Mouse (Mus musculus) limb, embryonic 14.5 days (tissue): ENCODE results near the gene Gm20538. TPM values are rescaled to one million over a fixed set of nuclear protein-coding genes. Genes with fewer than 3 reads are reported as not detected.

Source experiments
- ATAC-seq: fragments of 200-750 bp; cut with Nextera tagmentation; 2 replicates; pipeline ENCODE4 v1.8.0; 2017; ENCODE audit warnings: low read depth, moderate number of reproducible peaks, moderate TSS enrichment; ENCODE audit not compliant: low FRiP score
- DNase-seq: peaks from one replicate; pipeline ENCODE4 v3.0.0-alpha.2; 2015; ENCODE audit warnings: low spot score
- H3K27ac ChIP-seq: fragments of 300-500 bp; sonication (generic); replicated peaks from 2 replicates; pipeline ENCODE4 v1.5.1; 2014; ENCODE audit warnings: low read depth, mild to moderate bottlenecking, low read length, moderate library complexity, mixed read lengths
- H3K27me3 ChIP-seq: fragments of 300-500 bp; sonication (generic); 2 replicates; pipeline ENCODE4 v1.6.1; 2014; ENCODE audit warnings: low read length, mixed read lengths; ENCODE audit not compliant: control insufficient read depth, insufficient read depth
- H3K36me3 ChIP-seq: fragments of 300-500 bp; sonication (generic); 2 replicates; pipeline ENCODE4 v1.6.1; 2014; ENCODE audit warnings: mild to moderate bottlenecking, low read length, moderate library complexity, mixed read lengths; ENCODE audit not compliant: control insufficient read depth, insufficient read depth
- H3K4me1 ChIP-seq: fragments of 300-500 bp; sonication (generic); 2 replicates; pipeline ENCODE4 v1.6.1; 2014; ENCODE audit warnings: antibody characterized with exemption, low read length, mixed read lengths; ENCODE audit not compliant: control insufficient read depth, insufficient read depth
- H3K4me2 ChIP-seq: fragments of 300-500 bp; sonication (generic); replicated peaks from 2 replicates; pipeline ENCODE4 v1.6.1; 2014; ENCODE audit warnings: low read depth, mild to moderate bottlenecking, low read length, moderate library complexity; ENCODE audit not compliant: severe bottlenecking
- H3K4me3 ChIP-seq: fragments of 300-500 bp; sonication (generic); replicated peaks from 2 replicates; pipeline ENCODE4 v1.5.1; 2014; ENCODE audit warnings: low read length
- H3K9ac ChIP-seq: fragments of 300-500 bp; sonication (generic); 2 replicates; pipeline ENCODE4 v1.6.1; 2014; ENCODE audit warnings: mild to moderate bottlenecking, low read depth, low read length, moderate library complexity; ENCODE audit not compliant: severe bottlenecking
- H3K9me3 ChIP-seq: fragments of 300-500 bp; sonication (generic); 2 replicates; pipeline ENCODE4 v1.6.1; 2016; ENCODE audit warnings: low read length; ENCODE audit not compliant: control insufficient read depth
- POLR2A ChIP-seq: fragments of 200-500 bp; IDR thresholded peaks from 2 replicates; pipeline ENCODE4 v1.8.0; 2012; ENCODE audit warnings: inconsistent platforms, mild to moderate bottlenecking, moderate library complexity, borderline replicate concordance; ENCODE audit not compliant: insufficient read depth, insufficient read length; ENCODE audit errors: extremely low read depth
- WGBS: fragments of 180-500 bp; shearing (Covaris S2); extraction: QIAGEN DNeasy Blood & Tissue Kit; methylation state at CpG from one replicate; pipeline ENCODE4 v1.1.7; 2014; 5-methylcytosine and 5-hydroxymethylcytosine counted together
- polyA plus RNA-seq, 2 experiments: library from polyadenylated mRNA; depleted of rRNA in 1 of 2; stranded (reverse) in 1 of 2; unstranded in 1 of 2; fragments of >200 nt; fragmentation: Nextera tagmentation in 1 of 2; extraction: Ambion mirVana in 1 of 2; gene quantifications; 2 replicates each; pipeline versions ENCODE4 v1.2.1 to v1.2.3; 2012 to 2014

Gm20538 gene
- polyA plus RNA-seq, 2 experiments = not detected

- ATAC-seq = peak; percentile 31; the same call in 1 of the 2 replicates
- H3K9me3 ChIP-seq = peaks cover 5% of the 10 kb centered on the region; the same call in 1 of the 2 replicates
- H3K4me1 ChIP-seq = peaks cover 3% of the 10 kb centered on the region; the same call in 1 of the 2 replicates
- peak within 1 kb of the TSS; percentile 47; the same call in 1 of the 2 replicates for H3K9ac ChIP-seq
- H3K27me3 ChIP-seq = peaks cover 3% of the 10 kb centered on the region; the same call in 1 of the 2 replicates
- DNase-seq = no peak
- H3K36me3 ChIP-seq = peaks cover 28% of the 10 kb centered on the region
- peak within 1 kb of the TSS; percentile 42 for H3K4me3 ChIP-seq
- no peak within 1 kb of the TSS for H3K27ac ChIP-seq
- 4% methylated on average over 38 of the region's 47 CpGs for WGBS
- TF ChIP-seq POLR2A = no peak
- peak within 1 kb of the TSS; percentile 71 for H3K4me2 ChIP-seq
Observed at GRCm38 (mm10) chr19:44545321-44546041, 7.2 kb downstream of the Gm20538 start, which contains the start of gene Sec31b. Gene Sec31b (minus strand): TSS chr19:44545864.

GRCm38 (mm10) chr19:44544775-44545174 lies 7.9 kb downstream of the Gm20538 start:
- Histone ChIP-seq H3K9me3 (peaks cover 5% of the 10 kb centered on the region; the same call in 1 of the 2 replicates), H3K4me2 (peak overlapping the region; percentile 71), H3K9ac (no peak overlapping the region), H3K36me3 (peaks cover 21% of the 10 kb centered on the region), H3K27ac (no peak overlapping the region), H3K4me3 (peak overlapping the region; percentile 42), H3K27me3 (peaks cover 3% of the 10 kb centered on the region; the same call in 1 of the 2 replicates), H3K4me1 (peaks cover 3% of the 10 kb centered on the region; the same call in 1 of the 2 replicates)
- DNase-seq (peak; percentile 91), ATAC-seq (0 out of 2 replicates have a peak, but pooled peaks have one; percentile 65)
- TF ChIP-seq POLR2A = no peak
- WGBS = 3% methylated on average over 13 of the region's 13 CpGs

GRCm38 (mm10) chr19:44544372-44544771 lies 8.3 kb downstream of the Gm20538 start:
- peaks cover 3% of the 10 kb centered on the region; the same call in 1 of the 2 replicates for H3K4me1 ChIP-seq
- H3K27me3 ChIP-seq = peaks cover 3% of the 10 kb centered on the region; the same call in 1 of the 2 replicates
- H3K4me2 ChIP-seq = 0 out of 2 replicates have a peak overlapping the region, but pooled peaks have one; percentile 71
- DNase-seq (no peak), ATAC-seq (no peak)
- H3K36me3 ChIP-seq = peaks cover 17% of the 10 kb centered on the region
- H3K27ac ChIP-seq = no peak overlapping the region
- WGBS = 64% methylated on average over 10 of the region's 10 CpGs
- no peak overlapping the region for H3K9ac ChIP-seq
- peaks cover 5% of the 10 kb centered on the region; the same call in 1 of the 2 replicates for H3K9me3 ChIP-seq
- H3K4me3 ChIP-seq = no peak overlapping the region
- TF ChIP-seq POLR2A = no peak

GRCm38 (mm10) chr19:44542694-44543178 lies 9.9 kb downstream of the Gm20538 start:
- Histone ChIP-seq H3K4me3 (no peak overlapping the region), H3K9me3 (peaks cover 5% of the 10 kb centered on the region; the same call in 1 of the 2 replicates), H3K36me3 (peaks cover 1% of the 10 kb centered on the region; the same call in 1 of the 2 replicates), H3K4me2 (no peak overlapping the region), H3K27ac (no peak overlapping the region), H3K4me1 (peaks cover 3% of the 10 kb centered on the region; the same call in 1 of the 2 replicates), H3K27me3 (peaks cover 3% of the 10 kb centered on the region; the same call in 1 of the 2 replicates), H3K9ac (no peak overlapping the region)
- ATAC-seq (no peak), DNase-seq (no peak)
- TF ChIP-seq POLR2A = no peak
- 83% methylated on average over 8 of the region's 8 CpGs for WGBS

GRCm38 (mm10) chr19:44537416-44537815 lies 15.2 kb downstream of the Gm20538 start:
- 79% methylated on average over 8 of the region's 8 CpGs for WGBS
- Histone ChIP-seq H3K9me3 (peaks cover 5% of the 10 kb centered on the region; the same call in 1 of the 2 replicates), H3K4me3 (no peak overlapping the region), H3K27ac (no peak overlapping the region), H3K9ac (no peak overlapping the region), H3K36me3 (no peaks in the 10 kb centered on the region), H3K27me3 (no peaks in the 10 kb centered on the region), H3K4me1 (no peaks in the 10 kb centered on the region), H3K4me2 (no peak overlapping the region)
- no peak for TF ChIP-seq POLR2A
- no peak for DNase-seq
- ATAC-seq = no peak
